Mouse (Mus musculus) CD8-positive naive resting alpha-beta T cell, adult 2 months (primary cell): ENCODE measurements around the gene Zfp970.
"Not testable (repeated sequence)": the region's sequence is repeated elsewhere in the genome, so short reads cannot be mapped to it uniquely, and the experiment has no call there.

Source experiments
- DNase-seq, 2 experiments: peaks; one replicate each; pipeline ENCODE4 v3.0.0; 2022; ENCODE audit warnings: low read depth in 2 of 2, low spot score in 2 of 2

Gene Zfp970

DNA sequence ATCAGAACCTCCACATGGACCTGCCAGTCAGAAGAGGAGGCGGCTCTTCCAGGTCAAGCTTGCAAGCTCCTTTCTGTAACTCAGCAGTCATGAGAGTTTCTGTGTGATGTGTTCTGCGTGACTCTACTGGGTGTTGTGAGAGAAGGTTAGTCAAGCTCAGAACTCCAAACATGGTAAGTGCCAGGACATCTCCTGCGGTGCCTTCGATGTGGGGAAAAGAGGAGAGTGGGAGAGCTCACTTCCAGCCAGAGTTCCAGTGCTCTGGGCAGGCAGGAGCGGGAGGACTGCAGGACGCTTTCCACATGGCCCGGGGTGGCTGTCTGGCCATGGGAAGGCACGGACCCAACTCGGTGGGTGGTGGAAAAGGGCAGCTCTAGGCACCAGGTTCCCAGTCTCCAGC, at the start of gene Zfp970:
TSS of gene Zfp970 (plus strand) at position 58 of the 400 bp plus-strand sequence.
- not testable (repeated sequence) for DNase-seq

GRCm38 (mm10) chr2:177468222-177468621, 3.7 kb downstream of the Zfp970 start:
- DNase-seq, result not testable (repeated sequence)

- DNase-seq, result not testable (repeated sequence)
Observed at GRCm38 (mm10) chr2:177472261-177472660, 7.7 kb downstream of the Zfp970 start.

DNA sequence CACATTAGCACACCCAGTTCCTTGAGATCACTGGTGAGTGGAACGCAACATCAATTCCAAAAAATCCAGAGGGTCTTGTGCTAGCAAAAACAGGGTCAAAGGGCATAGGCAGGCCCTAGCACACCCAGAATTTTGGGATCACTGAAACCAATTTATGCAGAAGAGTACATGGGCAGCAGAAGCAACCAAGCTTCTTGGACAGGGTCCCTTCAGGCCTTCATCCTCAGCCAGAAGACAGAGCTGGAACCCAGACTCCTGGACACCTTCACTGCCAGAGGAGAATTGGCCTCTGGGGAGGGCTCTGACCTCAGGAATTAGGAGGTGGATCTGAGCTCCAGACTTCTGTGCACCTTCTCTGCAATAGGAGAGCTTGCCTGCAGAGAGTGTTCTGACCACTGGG, 17.4 kb downstream of the Zfp970 start:
- not testable (repeated sequence) for DNase-seq

DNA sequence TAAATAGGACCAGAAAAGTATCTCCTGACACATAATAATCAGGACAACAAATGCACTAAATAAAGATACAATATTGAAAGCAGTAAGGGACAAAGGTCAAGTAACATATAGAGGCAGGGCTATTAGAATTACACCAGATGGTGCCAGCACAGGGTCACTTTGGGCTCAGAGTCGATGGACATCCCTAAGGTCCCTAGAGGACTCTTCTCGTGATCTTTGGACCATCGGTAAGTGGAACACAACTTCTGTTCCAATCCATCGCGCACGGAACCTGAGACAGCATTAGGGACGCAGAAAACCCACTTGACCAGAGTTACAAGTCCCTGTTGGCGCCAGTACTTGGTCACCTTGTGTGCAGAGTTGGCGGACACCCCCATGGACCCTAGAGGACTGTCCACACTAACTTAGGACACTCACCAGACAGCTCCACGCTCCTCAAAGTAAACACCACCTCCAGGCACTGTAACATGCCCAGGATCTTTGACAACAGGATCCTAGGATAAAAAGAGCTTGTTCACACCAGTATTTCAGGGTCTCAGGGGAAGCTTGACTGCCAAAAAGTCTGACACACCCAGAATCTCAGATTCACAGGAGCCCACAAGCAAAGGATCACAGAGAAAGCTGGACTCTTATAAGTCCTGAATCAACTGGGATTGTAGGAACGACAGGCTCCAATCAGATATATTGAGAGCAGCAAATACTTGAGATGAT, 18.9 kb downstream of the Zfp970 start:
- not testable (repeated sequence) for DNase-seq

GRCm38 (mm10) chr2:177498067-177498466, 33.5 kb downstream of the Zfp970 start, which contains the start of gene Gm14403:
Gene Gm14403, plus strand, starts transcription at chr2:177498215.
- not testable (repeated sequence) for DNase-seq

DNA sequence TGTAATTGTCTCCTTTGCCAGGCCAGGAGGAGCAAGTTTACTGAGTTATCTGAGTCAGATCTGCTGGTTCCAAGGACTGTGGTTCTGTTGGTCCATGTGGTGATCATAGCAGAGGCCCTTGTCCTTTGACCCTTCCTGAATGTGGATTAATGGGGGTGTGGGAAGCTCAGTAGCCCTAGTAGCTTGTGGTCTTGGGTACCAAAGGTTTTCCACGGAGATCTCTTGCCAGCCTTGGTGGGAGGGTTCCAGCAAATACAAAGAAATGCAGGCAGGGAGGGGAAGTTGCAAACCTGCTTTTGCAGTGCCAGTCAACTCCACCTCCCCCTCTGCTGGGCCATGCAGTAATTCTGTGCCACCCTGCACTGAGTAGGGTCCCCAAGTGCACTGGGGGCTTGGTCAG, 34.6 kb downstream of the Zfp970 start:
- DNase-seq, result not testable (repeated sequence)

- DNase-seq, result not testable (repeated sequence)
Observed at GRCm38 (mm10) chr2:177505211-177505719, 40.7 kb downstream of the Zfp970 start.

GRCm38 (mm10) chr2:177511381-177511780, 46.8 kb downstream of the Zfp970 start:
- DNase-seq, result not testable (repeated sequence)

GRCm38 (mm10) chr2:177511972-177512371, 47.4 kb downstream of the Zfp970 start:
- not testable (repeated sequence) for DNase-seq

DNA sequence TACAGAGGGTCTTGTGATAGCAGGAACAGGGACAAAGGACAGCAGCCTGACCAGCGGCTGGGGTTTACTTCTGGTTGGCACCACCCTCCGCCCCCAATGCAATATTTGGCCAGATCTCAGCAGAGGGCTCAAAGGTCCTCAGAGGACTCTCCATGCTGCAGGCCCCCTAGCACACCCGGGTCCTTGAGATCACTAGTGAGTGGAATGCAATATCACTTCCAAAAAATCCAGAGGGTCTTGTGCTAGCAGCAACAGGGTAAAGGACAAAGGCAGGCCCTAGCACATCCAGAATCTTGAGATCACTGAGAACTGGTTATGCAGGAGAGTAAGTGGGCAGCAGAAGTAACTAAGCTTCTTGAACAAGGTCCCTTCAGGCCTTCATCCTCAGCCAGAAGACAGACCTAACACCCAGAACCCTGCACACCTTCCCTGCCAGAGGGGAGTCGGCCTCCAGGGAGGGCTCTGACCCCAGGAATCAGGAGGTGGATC, 49.5 kb downstream of the Zfp970 start:
- DNase-seq, result not testable (repeated sequence)

DNA sequence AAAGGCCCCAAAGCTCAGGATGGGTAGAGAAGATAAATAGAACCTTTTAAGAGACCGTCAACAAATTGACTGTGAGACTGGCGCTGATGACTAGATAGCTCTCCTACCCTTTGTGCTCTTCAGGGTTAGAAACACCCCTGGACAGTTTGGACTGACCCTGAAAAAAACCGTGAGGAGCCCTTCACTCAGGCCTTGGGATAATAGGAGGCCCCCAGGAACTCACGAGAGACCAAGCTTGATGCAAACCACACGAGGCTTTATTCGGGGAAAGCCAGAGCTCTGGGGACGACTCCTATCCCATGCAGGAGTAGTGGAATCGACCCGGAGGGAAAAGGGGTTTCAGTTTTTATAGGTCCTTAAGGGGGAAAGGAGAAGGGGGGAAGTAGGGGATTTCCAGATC, 53.2 kb downstream of the Zfp970 start:
- DNase-seq, result not testable (repeated sequence)

DNA sequence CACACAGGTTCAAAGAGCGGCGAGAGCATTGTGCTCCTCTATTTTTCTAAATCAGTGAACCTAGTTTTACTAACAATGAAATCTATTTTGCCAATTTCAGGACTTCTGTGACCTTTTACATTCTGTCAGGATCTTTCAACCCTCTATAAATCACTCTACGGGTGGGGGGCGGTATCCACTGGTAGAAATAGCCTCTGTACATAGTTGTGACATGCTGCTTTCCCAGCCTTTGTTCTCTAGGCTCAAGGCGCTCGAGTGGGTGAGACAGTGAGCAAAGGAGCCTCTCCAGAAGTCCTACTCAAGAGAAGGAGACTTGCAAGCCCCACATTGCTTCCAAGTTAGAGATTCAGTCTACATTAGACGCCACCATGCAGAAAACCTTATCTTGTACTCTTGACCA, 53.8 kb downstream of the Zfp970 start:
- DNase-seq, result not testable (repeated sequence)

GRCm38 (mm10) chr2:177518960-177519359, 54.4 kb downstream of the Zfp970 start:
- DNase-seq, result not testable (repeated sequence)

DNA sequence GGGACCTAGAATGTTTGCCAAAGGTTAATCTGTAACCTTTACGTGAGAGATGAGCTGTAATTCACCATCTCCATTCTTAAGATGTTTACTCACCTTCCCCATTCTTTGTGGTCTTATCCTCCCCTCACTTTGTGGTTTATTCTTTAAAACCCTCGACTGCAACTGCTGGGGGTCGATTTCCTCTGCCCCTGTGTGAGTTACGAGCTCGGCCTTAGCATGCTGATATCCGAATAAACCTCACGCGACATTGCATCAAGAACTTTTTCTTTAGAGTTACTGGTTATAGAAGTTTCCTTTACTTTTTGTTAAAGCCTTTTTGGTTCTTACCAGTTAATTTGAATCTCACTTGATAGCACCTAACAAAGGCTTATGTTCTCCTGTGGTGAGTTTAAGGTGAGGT, 55.5 kb downstream of the Zfp970 start:
- no peak for DNase-seq

GRCm38 (mm10) chr2:177523061-177523460, 58.5 kb downstream of the Zfp970 start:
- no peak for DNase-seq

DNA sequence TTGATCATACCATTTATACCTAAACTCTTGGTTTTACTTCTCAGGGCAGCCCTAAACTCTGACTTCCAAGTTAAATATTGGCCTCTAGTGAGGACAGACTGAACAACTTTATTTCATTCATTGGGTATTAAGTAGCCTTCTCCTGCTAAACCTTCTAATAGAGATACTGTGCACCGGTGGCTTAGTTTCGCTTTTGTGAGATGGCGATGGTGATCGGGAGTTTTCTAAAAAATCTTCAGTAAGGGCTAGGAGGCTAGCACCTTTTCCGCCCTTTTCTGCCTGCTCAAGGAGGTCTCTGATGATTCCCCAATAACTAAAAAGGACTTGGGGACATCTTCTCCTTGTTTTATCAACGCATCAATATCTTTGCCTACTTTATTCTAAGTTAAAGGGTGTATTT, 59.1 kb downstream of the Zfp970 start:
- not testable (repeated sequence) for DNase-seq

DNA sequence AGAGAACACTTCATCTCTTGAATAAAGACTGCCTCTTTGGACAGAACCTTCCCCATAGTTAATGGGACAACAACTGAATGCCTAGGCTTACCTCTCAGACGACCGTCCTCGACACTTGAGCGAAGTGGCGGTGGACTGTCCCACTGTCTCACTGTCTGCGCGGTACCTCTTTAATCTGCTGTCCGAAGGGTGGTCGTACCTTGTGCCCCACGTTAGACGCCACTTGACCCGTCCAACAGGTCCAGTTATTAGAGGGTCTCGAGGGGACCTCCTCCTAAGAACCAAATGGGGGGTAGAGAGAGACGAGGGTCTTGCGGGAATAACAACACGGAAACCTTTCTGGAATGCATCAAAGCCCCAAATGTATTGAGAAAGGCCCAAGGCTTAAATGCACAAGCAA, 59.6 kb downstream of the Zfp970 start:
- DNase-seq, result not testable (repeated sequence)
